ENCODE assay signal across 9 mouse cellular contexts in genomic region chr13:51842773-51843172, GRCm38 (mm10). TPM values are rescaled to one million over a fixed set of nuclear protein-coding genes. Genes with fewer than 3 reads are reported as not detected.
DNase-seq lines count a peak whose midpoint lies in the region; ATAC-seq and TF ChIP-seq lines count a peak whose summit lies in the region.
"Had no signal": no experiment of that assay in that cellular context is flagged by ENCODE, and none has a peak within 500 bp of the region (broad histone marks: within the 10 kb centered on the region; RNA-seq: fewer than 3 reads in every experiment).

No protein-coding gene starts in this region.

- no peak for TF ChIP-seq EP300 in heart, adult 2 months (IDR thresholded peaks at IDR 0.05; ENCODE audit: insufficient read depth, low read depth, low read length)
- TF ChIP-seq EP300 in liver, embryonic 14.5 days (IDR thresholded peaks at IDR 0.05; ENCODE audit: low read depth) = no peak

- H3K36me3 ChIP-seq in heart, adult 2 months (ENCODE audit: control insufficient read depth, insufficient read depth, low read length) = no peaks in the 10 kb centered on the region
- H3K36me3 ChIP-seq in heart, embryonic 15.5 days = no peaks in the 10 kb centered on the region
- H3K36me3 ChIP-seq in liver, embryonic 14.5 days (replicated peaks; ENCODE audit: control insufficient read depth, insufficient read depth, low read depth) = no peaks in the 10 kb centered on the region

- no peaks in the 10 kb centered on the region for H3K9me3 ChIP-seq in heart, embryonic 15.5 days (replicated peaks)
- H3K9me3 ChIP-seq in liver, embryonic 14.5 days (ENCODE audit: control insufficient read depth, low read length) = no peaks in the 10 kb centered on the region

- DNase-seq in heart, adult 2 months = peak; percentile 31 to 43
- DNase-seq in heart, postnatal 14 days = no peak
- DNase-seq in liver, embryonic 14.5 days (ENCODE audit: low read depth in 3 of 3, low spot score in 3 of 3) = no peak
- no peak for DNase-seq in left cerebral cortex, adult 8-10 months (ENCODE audit: low spot score in 2 of 2)
- DNase-seq in urinary bladder, postnatal 36 days (ENCODE audit: low spot score in 2 of 2) = no peak
- DNase-seq: gastrocnemius, postnatal 10 days had no signal

- no peaks in the 10 kb centered on the region for H3K27me3 ChIP-seq in heart, adult 2 months (ENCODE audit: control insufficient read depth, insufficient read depth, low read length)
- peaks cover 22% of the 10 kb centered on the region for H3K27me3 ChIP-seq in heart, embryonic 15.5 days
- no peaks in the 10 kb centered on the region for H3K27me3 ChIP-seq in liver, embryonic 14.5 days (ENCODE audit: control insufficient read depth, insufficient read depth, low read length)

- TF ChIP-seq CTCF in heart, adult 2 months (IDR thresholded peaks at IDR 0.05) = no peak
- TF ChIP-seq CTCF in bone marrow, adult 2 months (IDR thresholded peaks at IDR 0.05; ENCODE audit: control insufficient read depth, insufficient read depth, low read length) = no peak
- no peak for TF ChIP-seq CTCF in liver, embryonic 14.5 days (IDR thresholded peaks at IDR 0.05; ENCODE audit: low read depth)

- no peak for TF ChIP-seq POLR2A in heart, adult 2 months (IDR thresholded peaks at IDR 0.05; ENCODE audit: insufficient read depth, low read depth, low read length)
- no peak for TF ChIP-seq POLR2A in bone marrow, adult 2 months (IDR thresholded peaks at IDR 0.05; ENCODE audit: borderline replicate concordance, control insufficient read depth, low read depth, low read length)

- 24% methylated on average over 12 of the region's 12 CpGs for WGBS in heart, adult 2 months
- 3% methylated on average over 12 of the region's 12 CpGs for WGBS in bone marrow, adult 2 months
- 17% methylated on average over 12 of the region's 12 CpGs for WGBS in heart, embryonic 15.5 days
- WGBS in liver, embryonic 14.5 days (ENCODE audit: insufficient replicate concordance) = 8% methylated on average over 12 of the region's 12 CpGs

- no peaks in the 10 kb centered on the region for H3K79me2 ChIP-seq in heart, adult 2 months (replicated peaks; ENCODE audit: control insufficient read depth, insufficient read depth, low read length)

- H3K9ac ChIP-seq in heart, adult 2 months (ENCODE audit: low read depth, low read length) = no peak overlapping the region
- H3K9ac ChIP-seq in heart, embryonic 15.5 days = peak overlapping the region; percentile 40
- H3K9ac ChIP-seq in liver, embryonic 14.5 days (replicated peaks) = no peak overlapping the region; the same call in 1 of the 2 replicates

- H3K4me1 ChIP-seq in heart, adult 2 months (ENCODE audit: control insufficient read depth, insufficient read depth, low read length) = peaks cover 5% of the 10 kb centered on the region
- H3K4me1 ChIP-seq in bone marrow, adult 2 months (ENCODE audit: control insufficient read depth, insufficient read depth, low read length) = peaks cover 9% of the 10 kb centered on the region
- H3K4me1 ChIP-seq in heart, embryonic 15.5 days (replicated peaks) = peaks cover 24% of the 10 kb centered on the region
- peaks cover 35 to 40% of the 10 kb centered on the region in 2 experiments for H3K4me1 ChIP-seq in liver, embryonic 14.5 days (replicated peaks; ENCODE audit: control insufficient read depth in 2 of 2, insufficient read depth in 2 of 2, low read length in 1 of 2)

- ATAC-seq in heart, embryonic 15.5 days (replicated peaks; ENCODE audit: insufficient number of reproducible peaks, insufficient read depth, low FRiP score, low read depth) = no peak
- ATAC-seq in liver, embryonic 14.5 days (ENCODE audit: insufficient read depth) = no peak
- ATAC-seq in monocyte, adult 5-6 weeks (replicated peaks; ENCODE audit: insufficient number of reproducible peaks, low FRiP score, low TSS enrichment, poor library complexity, severe bottlenecking) = no peak

- intact Hi-C loops in heart, adult 2 months (cut with DNase I) = no loop called here
- intact Hi-C loops in heart, postnatal 14 days (cut with DNase I) = loop anchor here (10.0 kb wide), 1 partner anchor 272 kb away; no protein-coding TSS in a partner anchor

- no peak overlapping the region for H3K27ac ChIP-seq in heart, adult 2 months
- H3K27ac ChIP-seq in bone marrow, adult 2 months (ENCODE audit: control insufficient read depth, insufficient read depth, low read depth, low read length, poor library complexity) = peak overlapping the region; percentile 61
- peak overlapping the region; percentile 38; the same call in 1 of the 2 replicates for H3K27ac ChIP-seq in heart, embryonic 15.5 days
- H3K27ac ChIP-seq in liver, embryonic 14.5 days = no peak overlapping the region

- peak overlapping the region; percentile 49 for H3K4me2 ChIP-seq in heart, embryonic 15.5 days
- H3K4me2 ChIP-seq in liver, embryonic 14.5 days (ENCODE audit: low read depth) = peak overlapping the region; percentile 61

- peak overlapping the region; percentile 29; the same call in 1 of the 2 replicates for H3K4me3 ChIP-seq in heart, adult 2 months
- peak overlapping the region; percentile 48 for H3K4me3 ChIP-seq in bone marrow, adult 2 months (replicated peaks; ENCODE audit: control insufficient read depth, low read depth, low read length)
- peak overlapping the region; percentile 15 for H3K4me3 ChIP-seq in heart, embryonic 15.5 days
- no peak overlapping the region for H3K4me3 ChIP-seq in liver, embryonic 14.5 days (ENCODE audit: insufficient read depth in 1 of 2, low read depth in 2 of 2, low read length in 2 of 2)

RNA-seq across cellular contexts. Expression of gene Gadd45g, which starts 3.7 kb away (rescaled TPM):
- total RNA-seq in heart, adult 2 months (2021) = 10 to 100 TPM in 1 of 2 experiments, 1 to 10 TPM in 1; 8.2 to 19.0 TPM
- 19.7 and 24.3 TPM in 2 replicates for polyA plus RNA-seq in heart, adult 2 months (2012; rRNA removed)
- 10 to 100 TPM; 31.7 to 32.6 TPM for total RNA-seq in heart, postnatal 14 days (2021)
- 9.2 and 23.5 TPM in 2 replicates for polyA plus RNA-seq in bone marrow, adult 2 months (2011; ENCODE audit: insufficient read depth, insufficient read length, low replicate concordance, missing spikeins)
- 47.3 and 49.1 TPM in 2 replicates for polyA plus RNA-seq in heart, embryonic 15.5 days (2015; fragmentation: Nextera tagmentation; extraction: Ambion mirVana)
- 11.4 and 14.4 TPM in 2 replicates for polyA plus RNA-seq in liver, embryonic 14.5 days (2012; rRNA removed)
- polyA plus RNA-seq in liver, embryonic 14.5 days (2014; fragmentation: Nextera tagmentation; extraction: Ambion mirVana) = 12.7 and 14.5 TPM in 2 replicates
- 10 to 100 TPM; 10.3 to 22.3 (median 14.1) TPM for total RNA-seq in left cerebral cortex, adult 8-10 months (2022)
- 17.5 to 34.3 TPM (median 24.0 TPM) in 3 replicates for total RNA-seq in monocyte, adult 5-6 weeks (2017)

RNA-seq across cellular contexts. Expression of gene Sema4d, which starts 49.2 kb away (rescaled TPM):
- 10 to 100 TPM; 52.2 to 67.6 TPM for total RNA-seq in heart, adult 2 months (2021)
- 51.7 and 52.2 TPM in 2 replicates for polyA plus RNA-seq in heart, adult 2 months (2012; rRNA removed)
- 10 to 100 TPM; 78.3 to 78.4 TPM for total RNA-seq in heart, postnatal 14 days (2021)
- polyA plus RNA-seq in bone marrow, adult 2 months (2011; ENCODE audit: insufficient read depth, insufficient read length, low replicate concordance, missing spikeins) = 9.3 and 23.0 TPM in 2 replicates
- 14.7 and 19.8 TPM in 2 replicates for polyA plus RNA-seq in heart, embryonic 15.5 days (2015; fragmentation: Nextera tagmentation; extraction: Ambion mirVana)
- polyA plus RNA-seq in liver, embryonic 14.5 days (2012; rRNA removed) = 4.2 and 4.7 TPM in 2 replicates
- 4.6 and 6.1 TPM in 2 replicates for polyA plus RNA-seq in liver, embryonic 14.5 days (2014; fragmentation: Nextera tagmentation; extraction: Ambion mirVana)
- 10 to 100 TPM; 71.1 to 80.0 (median 75.5) TPM for total RNA-seq in left cerebral cortex, adult 8-10 months (2022)
- 134 to 201 TPM (median 136 TPM) in 3 replicates for total RNA-seq in monocyte, adult 5-6 weeks (2017)

Comparison
In these comparisons a context has a peak if more than half of its experiments do, and no peak if none do; other contexts are left out.
1. DNase-seq: peak in heart, adult 2 months (2 of 2); none in heart, postnatal 14 days (0 of 2), liver, embryonic 14.5 days (0 of 3), left cerebral cortex, adult 8-10 months (0 of 2) and urinary bladder, postnatal 36 days (0 of 2).
2. H3K27ac ChIP-seq: peak in bone marrow, adult 2 months (single experiment) and heart, embryonic 15.5 days (single experiment); none in heart, adult 2 months (single experiment) and liver, embryonic 14.5 days (single experiment).
3. H3K4me3 ChIP-seq: peak in heart, adult 2 months (single experiment), bone marrow, adult 2 months (single experiment) and heart, embryonic 15.5 days (single experiment); none in liver, embryonic 14.5 days (0 of 2).